Mouse (Mus musculus) kidney, postnatal 36 days (tissue): ENCODE results near the gene Gm15114.
"Not testable (repeated sequence)": the region's sequence is repeated elsewhere in the genome, so short reads cannot be mapped to it uniquely, and the experiment has no call there.

Experiments used
- DNase-seq, 2 experiments: peaks; one replicate each; pipeline ENCODE4 v3.0.0; 2021 to 2022; ENCODE audit warnings: mixed read lengths in 2 of 2

The Gm15114 gene

DNA sequence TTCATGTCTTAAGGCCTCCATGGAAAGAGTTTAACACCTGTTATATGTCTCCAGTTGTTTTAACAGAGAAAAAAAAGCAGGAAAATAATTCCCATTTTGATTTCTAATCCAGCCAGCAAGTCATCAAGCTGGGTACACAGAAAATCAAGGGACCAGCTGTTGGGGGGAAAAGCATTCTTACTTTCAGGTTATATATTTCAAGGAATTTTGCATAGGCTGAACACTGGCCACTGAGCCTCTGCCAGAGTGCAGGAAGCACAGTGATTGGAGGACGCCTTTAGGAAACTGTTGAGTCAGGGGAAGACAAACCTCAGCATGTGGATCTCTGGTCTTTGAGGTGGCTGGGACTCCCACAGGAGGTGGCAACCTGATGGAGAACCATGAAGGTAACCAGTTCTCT, at the start of gene Gm15114:
TSS of gene Gm15114 (plus strand) at position 301 of the 400 bp plus-strand sequence.
- not testable (repeated sequence) for DNase-seq
